Mouse (Mus musculus): ENCODE measurements at regions not wholly inside any gene's neighbourhood (a gene's known extent, or its start where the extent isn't known, plus 50 kb on each side); places are given as distances from the start of the nearest gene placed in this dataset.

DNA sequence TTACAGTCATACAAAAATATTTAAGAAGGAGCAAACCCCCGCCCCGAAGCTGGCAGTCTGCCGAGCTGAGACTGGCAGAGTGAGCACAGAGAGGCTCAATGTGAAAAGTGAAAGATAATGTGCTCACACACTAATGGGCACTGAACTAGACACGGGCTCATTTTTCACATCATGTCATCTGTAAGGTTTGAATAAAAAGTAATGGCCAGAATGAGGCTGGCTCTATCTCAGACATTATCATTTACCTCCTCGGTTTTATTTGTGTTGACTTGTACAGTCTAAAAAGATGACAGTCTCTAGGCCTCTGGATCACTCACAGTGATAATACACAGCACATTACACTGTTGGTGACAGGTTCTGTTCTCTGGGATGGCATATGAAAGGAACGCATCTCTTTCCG lies 791.7 kb downstream of the Kcnj3 start:
- Histone ChIP-seq H3K4me1 (ENCODE audit: control insufficient read depth, insufficient read depth, low read length) (no peaks in the 10 kb centered on the region), H3K4me3 (ENCODE audit: insufficient read depth, low read depth, low read length) (no peak overlapping the region), H3K27ac (ENCODE audit: insufficient read depth, low read depth, low read length) (no peak overlapping the region), H3K36me3 (ENCODE audit: control insufficient read depth, insufficient read depth, low read length) (no peaks in the 10 kb centered on the region), H3K27me3 (replicated peaks; ENCODE audit: control insufficient read depth, insufficient read depth, low read length) (no peaks in the 10 kb centered on the region)
- WGBS: 76% methylated on average over 7 of the region's 7 CpGs
- TF ChIP-seq POLR2A (IDR thresholded peaks at IDR 0.05; ENCODE audit: low read depth, low read length) (no peak), CTCF (conservative IDR thresholded peaks at IDR 0.05; ENCODE audit: insufficient read depth, insufficient read length, low read depth, low read length) (no peak)
- no peak for DNase-seq

DNA sequence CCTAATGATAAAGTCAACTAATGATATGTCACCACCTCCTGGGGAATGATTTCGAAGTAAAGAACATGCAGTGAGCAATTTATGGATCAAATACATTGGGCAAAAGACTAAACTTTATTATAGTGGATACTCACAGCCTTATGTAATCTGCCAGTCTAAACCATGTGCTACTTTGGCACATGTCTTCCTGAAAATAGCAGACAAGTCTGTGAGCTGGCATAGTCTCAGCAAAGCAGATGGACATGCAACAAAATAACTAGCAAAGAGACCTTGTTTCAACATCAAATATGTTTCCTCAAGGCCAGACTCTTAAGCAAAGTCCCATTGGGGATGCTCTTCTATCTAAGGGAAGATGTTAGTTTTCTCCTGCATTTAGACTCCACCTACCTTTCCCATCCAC lies 797.3 kb downstream of the Kcnj3 start:
- Histone ChIP-seq H3K4me1 (ENCODE audit: control insufficient read depth, insufficient read depth, low read length) (no peaks in the 10 kb centered on the region), H3K36me3 (ENCODE audit: control insufficient read depth, insufficient read depth, low read length) (no peaks in the 10 kb centered on the region), H3K27me3 (replicated peaks; ENCODE audit: control insufficient read depth, insufficient read depth, low read length) (no peaks in the 10 kb centered on the region), H3K4me3 (ENCODE audit: insufficient read depth, low read depth, low read length) (no peak overlapping the region), H3K27ac (ENCODE audit: insufficient read depth, low read depth, low read length) (no peak overlapping the region)
- TF ChIP-seq POLR2A (IDR thresholded peaks at IDR 0.05; ENCODE audit: low read depth, low read length) (no peak), CTCF (conservative IDR thresholded peaks at IDR 0.05; ENCODE audit: insufficient read depth, insufficient read length, low read depth, low read length) (no peak)
- WGBS: 65% methylated on average over 1 of the region's 1 CpGs
- DNase-seq: no peak

- TF ChIP-seq CTCF (conservative IDR thresholded peaks at IDR 0.05; ENCODE audit: insufficient read depth, insufficient read length, low read depth, low read length) (no peak), POLR2A (IDR thresholded peaks at IDR 0.05; ENCODE audit: low read depth, low read length) (no peak)
- no peak overlapping the region for H3K27ac ChIP-seq (ENCODE audit: insufficient read depth, low read depth, low read length)
- no peaks in the 10 kb centered on the region for H3K27me3 ChIP-seq (replicated peaks; ENCODE audit: control insufficient read depth, insufficient read depth, low read length)
- WGBS: 42% methylated on average over 10 of the region's 10 CpGs
- H3K4me1 ChIP-seq (ENCODE audit: control insufficient read depth, insufficient read depth, low read length): no peaks in the 10 kb centered on the region
- no peaks in the 10 kb centered on the region for H3K36me3 ChIP-seq (ENCODE audit: control insufficient read depth, insufficient read depth, low read length)
- H3K4me3 ChIP-seq (ENCODE audit: insufficient read depth, low read depth, low read length): no peak overlapping the region
- DNase-seq: no peak
Measured at GRCm38 (mm10) chr2:56257044-56257954, 821.5 kb downstream of the Kcnj3 start.

GRCm38 (mm10) chr2:56304920-56305319 lies 818.9 kb downstream of the Nr4a2 start:
- no peaks in the 10 kb centered on the region for H3K36me3 ChIP-seq (ENCODE audit: control insufficient read depth, insufficient read depth, low read length)
- 75% methylated on average over 2 of the region's 2 CpGs for WGBS
- no peak overlapping the region for H3K4me3 ChIP-seq (ENCODE audit: insufficient read depth, low read depth, low read length)
- TF ChIP-seq POLR2A (IDR thresholded peaks at IDR 0.05; ENCODE audit: low read depth, low read length) (no peak), CTCF (conservative IDR thresholded peaks at IDR 0.05; ENCODE audit: insufficient read depth, insufficient read length, low read depth, low read length) (no peak)
- DNase-seq: no peak
- no peak overlapping the region for H3K27ac ChIP-seq (ENCODE audit: insufficient read depth, low read depth, low read length)
- no peaks in the 10 kb centered on the region for H3K27me3 ChIP-seq (replicated peaks; ENCODE audit: control insufficient read depth, insufficient read depth, low read length)
- no peaks in the 10 kb centered on the region for H3K4me1 ChIP-seq (ENCODE audit: control insufficient read depth, insufficient read depth, low read length)

GRCm38 (mm10) chr2:56321692-56322091 lies 802.1 kb downstream of the Nr4a2 start:
- no peak for TF ChIP-seq CTCF (conservative IDR thresholded peaks at IDR 0.05; ENCODE audit: insufficient read depth, insufficient read length, low read depth, low read length)
- no peak for TF ChIP-seq POLR2A (IDR thresholded peaks at IDR 0.05; ENCODE audit: low read depth, low read length)
- Histone ChIP-seq H3K27ac (ENCODE audit: insufficient read depth, low read depth, low read length) (no peak overlapping the region), H3K27me3 (replicated peaks; ENCODE audit: control insufficient read depth, insufficient read depth, low read length) (no peaks in the 10 kb centered on the region), H3K4me3 (ENCODE audit: insufficient read depth, low read depth, low read length) (no peak overlapping the region), H3K4me1 (ENCODE audit: control insufficient read depth, insufficient read depth, low read length) (no peaks in the 10 kb centered on the region), H3K36me3 (ENCODE audit: control insufficient read depth, insufficient read depth, low read length) (no peaks in the 10 kb centered on the region)
- 68% methylated on average over 7 of the region's 7 CpGs for WGBS
- DNase-seq: no peak

DNA sequence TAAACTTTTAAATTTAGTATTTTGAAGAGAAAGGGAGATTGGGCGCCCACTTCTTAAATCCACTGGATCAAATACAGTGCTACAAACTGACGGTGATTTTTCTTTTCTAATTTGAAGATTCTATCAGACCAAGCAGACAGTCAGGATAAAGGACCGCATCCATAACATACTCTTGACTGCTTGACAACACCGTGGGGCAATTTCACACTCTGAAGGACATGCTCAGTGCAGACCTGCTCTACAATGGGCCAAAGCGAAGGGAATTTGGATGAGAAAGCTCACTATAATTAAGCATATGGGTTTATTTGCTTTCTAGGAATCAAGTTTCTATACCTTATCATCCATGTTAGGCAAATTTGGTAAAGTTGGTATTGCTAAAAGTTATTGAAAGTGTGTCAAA lies 801.3 kb downstream of the Nr4a2 start:
- Histone ChIP-seq H3K4me1 (ENCODE audit: control insufficient read depth, insufficient read depth, low read length) (no peaks in the 10 kb centered on the region), H3K27me3 (replicated peaks; ENCODE audit: control insufficient read depth, insufficient read depth, low read length) (no peaks in the 10 kb centered on the region), H3K4me3 (ENCODE audit: insufficient read depth, low read depth, low read length) (no peak overlapping the region), H3K27ac (ENCODE audit: insufficient read depth, low read depth, low read length) (no peak overlapping the region), H3K36me3 (ENCODE audit: control insufficient read depth, insufficient read depth, low read length) (no peaks in the 10 kb centered on the region)
- 88% methylated on average over 5 of the region's 5 CpGs for WGBS
- DNase-seq: no peak
- TF ChIP-seq POLR2A (IDR thresholded peaks at IDR 0.05; ENCODE audit: low read depth, low read length) (no peak), CTCF (conservative IDR thresholded peaks at IDR 0.05; ENCODE audit: insufficient read depth, insufficient read length, low read depth, low read length) (no peak)

DNA sequence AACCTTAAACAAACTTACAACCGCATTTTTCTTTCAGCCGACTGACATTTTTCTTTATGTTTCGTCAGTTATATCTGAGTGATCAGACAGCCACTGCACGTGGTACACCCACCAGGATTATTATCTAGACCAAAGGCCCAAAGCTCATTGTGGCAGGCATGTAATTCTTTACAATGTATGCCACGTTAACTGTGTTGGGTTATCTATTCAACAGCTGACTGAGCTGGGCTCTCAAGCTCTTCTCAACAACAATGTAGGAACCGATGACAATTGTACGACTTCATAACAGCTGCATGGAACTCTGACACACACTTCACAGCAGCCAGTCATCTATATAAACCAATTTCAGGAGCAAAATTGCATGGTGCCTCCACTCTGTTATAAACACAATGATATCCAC lies 787.8 kb downstream of the Nr4a2 start:
- Histone ChIP-seq H3K27ac (ENCODE audit: insufficient read depth, low read depth, low read length) (no peak overlapping the region), H3K4me1 (ENCODE audit: control insufficient read depth, insufficient read depth, low read length) (no peaks in the 10 kb centered on the region), H3K4me3 (ENCODE audit: insufficient read depth, low read depth, low read length) (no peak overlapping the region), H3K27me3 (replicated peaks; ENCODE audit: control insufficient read depth, insufficient read depth, low read length) (no peaks in the 10 kb centered on the region), H3K36me3 (ENCODE audit: control insufficient read depth, insufficient read depth, low read length) (no peaks in the 10 kb centered on the region)
- 63% methylated on average over 7 of the region's 7 CpGs for WGBS
- no peak for DNase-seq
- TF ChIP-seq POLR2A (IDR thresholded peaks at IDR 0.05; ENCODE audit: low read depth, low read length): no peak

Data from kidney, adult 2 months (tissue).